ENCODE assay signal across 7 mouse cellular contexts in genomic region chr9:60794841-60795351, GRCm38 (mm10). TPM values are rescaled to one million over a fixed set of nuclear protein-coding genes. Genes with fewer than 3 reads are reported as not detected.
A peak's percentile ranks its signal among the peaks of the same experiment; 100 is the strongest.
DNase-seq lines count a peak whose midpoint lies in the region; ATAC-seq and TF ChIP-seq lines count a peak whose summit lies in the region.

No protein-coding gene starts in this region.

- 2% methylated on average over 29 of the region's 30 CpGs for WGBS in hindbrain, embryonic 12.5 days
- under 1% methylated on average over 30 of the region's 30 CpGs for WGBS in liver, adult 2 months
- WGBS in midbrain, embryonic 16.5 days = 2% methylated on average over 30 of the region's 30 CpGs

- H3K27ac ChIP-seq in hindbrain, embryonic 12.5 days = no peak overlapping the region
- peak overlapping the region; percentile 1; the same call in 1 of the 2 replicates for H3K27ac ChIP-seq in liver, adult 2 months (replicated peaks; ENCODE audit: insufficient read depth, low read depth, low read length)
- 0 out of 2 replicates have a peak overlapping the region, but pooled peaks have one; percentile 11 for H3K27ac ChIP-seq in midbrain, embryonic 16.5 days (ENCODE audit: low read length)

- H3K4me1 ChIP-seq in hindbrain, embryonic 12.5 days = peaks cover 13% of the 10 kb centered on the region; the same call in 1 of the 2 replicates
- peaks cover 4% of the 10 kb centered on the region for H3K4me1 ChIP-seq in liver, adult 2 months (ENCODE audit: control insufficient read depth, insufficient read depth, low read length)
- H3K4me1 ChIP-seq in midbrain, embryonic 16.5 days (ENCODE audit: control insufficient read depth, insufficient read depth, low read length) = peaks cover 15% of the 10 kb centered on the region

- H3K79me2 ChIP-seq in liver, adult 2 months (ENCODE audit: control insufficient read depth, insufficient read depth, low read length) = no peaks in the 10 kb centered on the region

- no peaks in the 10 kb centered on the region for H3K36me3 ChIP-seq in hindbrain, embryonic 12.5 days
- no peaks in the 10 kb centered on the region for H3K36me3 ChIP-seq in liver, adult 2 months (ENCODE audit: control insufficient read depth, insufficient read depth, low read length)
- H3K36me3 ChIP-seq in midbrain, embryonic 16.5 days (ENCODE audit: control insufficient read depth, insufficient read depth, low read length) = no peaks in the 10 kb centered on the region

- no peak; the same call in none of the 2 replicates for ATAC-seq in hindbrain, embryonic 12.5 days (ENCODE audit: low FRiP score)
- peak; percentile 72; the same call in 1 of the 2 replicates for ATAC-seq in midbrain, embryonic 16.5 days

- no peak for TF ChIP-seq POLR2A in liver, adult 2 months (IDR thresholded peaks at IDR 0.05; ENCODE audit: extremely low read depth, insufficient read depth, low read length)

- peak; percentile 53 for DNase-seq in NIH3T3 (ENCODE audit: low read depth)
- peak; percentile 64 for DNase-seq in adrenal gland, postnatal 10 days
- DNase-seq in gastrocnemius, adult 18-20 months (ENCODE audit: low spot score) = peak; percentile 59
- DNase-seq in liver, adult 2 months (ENCODE audit: extremely low read depth, low read depth, low spot score) = peak; percentile 52
- peak; percentile 64 for DNase-seq in testis, postnatal 10 days (ENCODE audit: low spot score)

- H3K9me3 ChIP-seq in hindbrain, embryonic 12.5 days (replicated peaks) = no peaks in the 10 kb centered on the region
- no peaks in the 10 kb centered on the region for H3K9me3 ChIP-seq in midbrain, embryonic 16.5 days (replicated peaks; ENCODE audit: control insufficient read depth, low read length, poor library complexity, severe bottlenecking)

- H3K27me3 ChIP-seq in hindbrain, embryonic 12.5 days = 0 out of 2 replicates have a peak, but pooled peaks cover 6% of the 10 kb centered on the region
- no peaks in the 10 kb centered on the region for H3K27me3 ChIP-seq in liver, adult 2 months (ENCODE audit: control insufficient read depth, insufficient read depth, low read length)
- no peaks in the 10 kb centered on the region for H3K27me3 ChIP-seq in midbrain, embryonic 16.5 days (ENCODE audit: control insufficient read depth, insufficient read depth, low read depth, low read length)

- peak overlapping the region; percentile 81 for H3K4me3 ChIP-seq in hindbrain, embryonic 12.5 days
- H3K4me3 ChIP-seq in liver, adult 2 months (ENCODE audit: insufficient read depth, low read depth, low read length) = peak overlapping the region; percentile 75
- H3K4me3 ChIP-seq in midbrain, embryonic 16.5 days (ENCODE audit: low read depth, low read length) = peak overlapping the region; percentile 76

- TF ChIP-seq CTCF in liver, adult 2 months (IDR thresholded peaks at IDR 0.05; ENCODE audit: low read depth, low read length) = no peak

- H3K9ac ChIP-seq in hindbrain, embryonic 12.5 days = peak overlapping the region; percentile 83
- peak overlapping the region; percentile 71 for H3K9ac ChIP-seq in liver, adult 2 months (ENCODE audit: low read depth, low read length)
- H3K9ac ChIP-seq in midbrain, embryonic 16.5 days (ENCODE audit: low read depth, low read length) = peak overlapping the region; percentile 75

- H3K4me2 ChIP-seq in hindbrain, embryonic 12.5 days (replicated peaks) = peak overlapping the region; percentile 99
- peak overlapping the region; percentile 100 for H3K4me2 ChIP-seq in midbrain, embryonic 16.5 days (ENCODE audit: low read length)

RNA-seq across cellular contexts. Expression of gene Uaca, which starts 0.6 kb away (rescaled TPM):
- 10 to 100 TPM; 40.7 to 51.1 TPM for total RNA-seq in adrenal gland, postnatal 10 days (2021)
- 100 to 1,000 TPM; 137 to 171 TPM for total RNA-seq in gastrocnemius, adult 18-20 months (2021)
- 32.6 and 36.2 TPM in 2 replicates for polyA plus RNA-seq in hindbrain, embryonic 12.5 days (2016; fragmentation: Nextera tagmentation; extraction: Ambion mirVana)
- total RNA-seq in liver, adult 2 months (2014; rRNA removed) = 3.5 and 3.7 TPM in 2 replicates
- 1.7 and 2.0 TPM in 2 replicates for polyA plus RNA-seq in liver, adult 2 months (2012; rRNA removed)
- polyA plus RNA-seq in midbrain, embryonic 16.5 days (2015; fragmentation: Nextera tagmentation; extraction: Ambion mirVana) = 13.6 and 17.3 TPM in 2 replicates
